Mouse (Mus musculus) right cerebral cortex, postnatal 4 days (tissue): ENCODE results near the gene Rbm17.
A peak's percentile ranks its signal among the peaks of the same experiment; 100 is the strongest.
"Not testable (repeated sequence)": the region's sequence is repeated elsewhere in the genome, so short reads cannot be mapped to it uniquely, and the experiment has no call there.

Source experiments
- DNase-seq: peaks from one replicate; pipeline ENCODE4 v3.0.0-alpha.2; 2022

Gene Rbm17

DNA sequence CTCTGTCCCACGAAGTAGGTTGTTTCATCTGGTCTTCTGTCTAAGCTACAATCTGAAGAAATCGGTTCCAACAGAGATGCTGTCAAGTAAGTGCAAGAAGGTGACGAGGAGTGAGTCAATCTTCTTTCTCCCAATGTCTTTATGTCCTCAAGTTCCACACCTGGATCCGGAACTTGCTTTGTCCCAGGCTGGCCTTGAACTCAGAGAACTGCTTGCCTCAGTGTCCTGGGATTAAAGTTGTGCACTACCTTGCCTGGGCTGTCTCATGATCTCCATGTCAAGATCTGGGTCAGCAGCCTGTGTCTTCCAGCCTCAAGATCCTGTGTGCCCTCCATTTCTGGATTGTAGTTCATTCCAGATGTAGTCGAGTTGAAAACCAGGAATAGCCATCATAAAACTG, at the start of gene Rbm17:
Gene Rbm17, minus strand, starts transcription at position 101 of the 400 bp plus-strand sequence.
- DNase-seq, result no peak

GRCm38 (mm10) chr2:11653330-11653729, 49.4 kb upstream of the Rbm17 start:
- no peak for DNase-seq

- no peak for DNase-seq
Measured at GRCm38 (mm10) chr2:11652780-11653179, 48.8 kb upstream of the Rbm17 start.

GRCm38 (mm10) chr2:11652196-11652595, 48.2 kb upstream of the Rbm17 start:
- no peak for DNase-seq

GRCm38 (mm10) chr2:11651476-11651875, 47.5 kb upstream of the Rbm17 start:
- no peak for DNase-seq

DNA sequence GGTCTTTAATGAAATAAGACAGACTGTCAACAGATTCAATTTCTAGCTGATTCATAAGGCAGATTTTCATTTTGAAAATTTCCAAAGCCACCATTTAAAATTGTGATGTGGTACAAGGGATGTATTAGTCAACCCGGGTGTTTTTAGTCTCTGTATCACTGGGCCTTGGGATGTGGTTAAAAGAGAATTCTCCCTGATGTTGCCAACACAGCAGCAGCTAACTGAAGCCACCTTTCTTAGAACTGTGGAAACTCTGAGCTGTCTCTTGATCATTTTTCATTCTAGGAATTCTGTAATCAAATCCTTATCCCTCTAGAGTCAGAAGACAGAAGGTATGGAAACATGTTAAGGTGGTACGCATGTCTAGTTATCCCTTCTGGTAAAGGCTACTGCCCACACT, 41.3 kb upstream of the Rbm17 start:
- DNase-seq, result no peak

- no peak for DNase-seq
Measured at GRCm38 (mm10) chr2:11644057-11644456, 40.1 kb upstream of the Rbm17 start.

DNA sequence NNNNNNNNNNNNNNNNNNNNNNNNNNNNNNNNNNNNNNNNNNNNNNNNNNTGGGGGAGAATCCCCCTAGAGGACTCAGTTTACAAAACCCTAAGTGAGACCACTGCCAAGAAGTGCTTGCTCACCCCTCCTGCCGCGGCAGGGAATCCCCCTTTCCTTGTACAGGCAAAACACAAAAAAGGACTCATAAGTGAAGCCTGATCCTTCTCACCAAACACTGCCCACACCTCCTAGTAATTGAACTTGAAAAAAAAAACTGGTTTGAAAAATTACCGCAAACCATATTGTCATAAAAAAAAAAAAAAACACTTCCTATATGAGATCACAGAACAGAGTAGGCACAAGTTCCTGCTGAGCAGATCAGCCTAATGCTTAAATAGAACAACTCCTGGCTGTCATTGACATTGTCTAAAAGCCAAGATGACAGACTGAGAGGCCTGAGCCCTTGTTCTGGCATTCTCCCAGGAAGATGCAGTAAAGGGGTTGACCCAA, 38.5 kb upstream of the Rbm17 start, which contains the start of gene Il2ra:
Gene Il2ra, plus strand, starts transcription at position 357 of the 491 bp plus-strand sequence.
- DNase-seq, result no peak

- DNase-seq, result no peak
Measured at GRCm38 (mm10) chr2:11637115-11637514, 33.2 kb upstream of the Rbm17 start.

DNA sequence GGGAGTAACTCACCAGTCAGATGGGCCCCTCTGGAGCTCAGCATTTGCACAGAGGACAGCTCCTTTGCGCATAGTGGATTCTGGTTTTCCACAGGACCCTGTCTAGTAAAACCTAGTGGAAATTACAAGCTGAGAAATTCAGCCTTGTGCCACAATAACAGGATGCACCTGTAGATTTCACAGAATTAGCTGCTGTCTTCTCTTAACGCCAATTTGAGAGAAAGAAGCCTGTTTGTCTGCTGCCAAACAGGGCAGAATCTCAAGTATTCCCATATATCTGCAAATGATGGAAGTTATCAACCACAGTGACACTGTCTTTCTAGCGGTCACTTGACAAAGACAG, 32.2 kb upstream of the Rbm17 start:
- no peak for DNase-seq

GRCm38 (mm10) chr2:11635471-11636137, 31.7 kb upstream of the Rbm17 start:
- DNase-seq, result no peak

DNA sequence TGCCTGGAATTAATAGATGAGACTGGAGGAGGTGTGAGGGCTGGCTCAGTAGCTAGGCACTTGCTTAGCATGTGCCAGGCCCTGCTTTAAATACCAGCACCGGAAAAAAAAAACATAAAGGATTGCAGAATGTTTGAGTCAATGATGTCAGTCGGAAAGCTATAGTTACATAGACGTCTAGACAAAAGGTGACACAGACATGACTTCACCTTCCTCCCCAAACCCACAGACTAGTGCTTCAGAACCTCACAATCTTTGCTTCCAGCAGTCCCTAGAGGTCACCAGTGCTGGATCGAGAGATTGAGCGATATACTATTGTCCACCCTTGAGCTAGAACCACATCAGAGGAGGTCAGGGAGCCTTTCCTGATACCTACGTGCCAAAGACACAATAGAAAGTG, 31.1 kb upstream of the Rbm17 start:
- DNase-seq, result no peak

DNA sequence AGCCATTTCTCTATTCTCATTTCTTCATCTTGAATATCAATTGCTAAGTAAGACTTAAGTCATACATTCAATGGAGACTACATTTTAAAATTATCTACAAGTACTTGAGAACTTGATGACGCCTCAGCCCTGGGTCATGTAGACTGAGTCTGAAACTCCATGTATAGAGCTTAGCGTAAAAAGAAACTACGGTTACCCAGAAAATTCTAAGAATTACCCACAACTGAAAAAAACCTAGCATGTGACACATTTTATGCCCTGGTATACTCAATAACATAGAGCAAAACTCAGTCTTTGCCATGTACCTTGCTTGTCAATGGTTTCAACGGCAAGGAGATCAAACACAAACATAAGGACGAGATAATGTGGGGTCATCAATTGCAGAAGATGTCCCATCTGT, 21.9 kb upstream of the Rbm17 start, which contains the start of gene Gm17490:
Gene Gm17490, minus strand, starts transcription at position 375 of the 400 bp plus-strand sequence.
- no peak for DNase-seq

DNA sequence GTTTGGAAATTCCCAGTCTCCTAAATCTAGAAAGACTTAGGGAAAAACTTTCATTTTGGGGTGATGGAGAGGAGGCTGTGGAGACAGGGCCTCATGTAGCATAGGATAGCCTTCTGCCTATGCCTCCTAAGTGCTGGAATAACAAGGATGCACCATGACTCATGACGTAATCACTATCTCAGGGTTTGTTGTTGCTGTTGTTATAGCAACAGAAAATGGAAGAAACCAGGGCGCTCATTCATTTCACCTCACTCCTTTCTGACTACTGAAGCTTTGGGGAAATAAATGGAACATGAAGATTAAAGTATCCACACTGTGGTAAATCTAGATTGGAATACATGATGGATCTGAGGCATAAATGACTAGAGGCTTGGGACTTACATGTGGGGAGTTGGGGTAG, 19.8 kb upstream of the Rbm17 start:
- DNase-seq, result no peak

DNA sequence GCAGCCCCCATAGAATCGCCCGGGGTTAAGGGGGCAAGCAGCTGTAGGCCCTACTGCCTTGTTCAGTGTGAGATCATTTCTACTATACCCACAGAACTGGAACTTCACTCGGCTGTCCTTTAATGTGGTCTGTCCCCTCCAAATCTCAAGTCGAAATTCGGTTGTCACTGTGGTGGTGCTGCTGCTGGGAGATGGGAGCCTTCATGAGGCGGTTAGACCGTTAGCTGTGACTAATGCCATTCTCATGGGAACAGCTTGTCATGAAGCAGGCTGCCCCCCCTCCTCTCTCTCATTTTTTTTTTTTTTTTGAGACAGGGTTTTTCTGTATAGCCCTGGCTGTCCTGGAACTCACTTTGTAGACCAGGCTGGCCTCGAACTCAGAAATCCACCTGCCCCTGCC, 19.2 kb upstream of the Rbm17 start:
- DNase-seq, result no peak

- no peak for DNase-seq
Measured at GRCm38 (mm10) chr2:11619598-11619997, 15.6 kb upstream of the Rbm17 start.

DNA sequence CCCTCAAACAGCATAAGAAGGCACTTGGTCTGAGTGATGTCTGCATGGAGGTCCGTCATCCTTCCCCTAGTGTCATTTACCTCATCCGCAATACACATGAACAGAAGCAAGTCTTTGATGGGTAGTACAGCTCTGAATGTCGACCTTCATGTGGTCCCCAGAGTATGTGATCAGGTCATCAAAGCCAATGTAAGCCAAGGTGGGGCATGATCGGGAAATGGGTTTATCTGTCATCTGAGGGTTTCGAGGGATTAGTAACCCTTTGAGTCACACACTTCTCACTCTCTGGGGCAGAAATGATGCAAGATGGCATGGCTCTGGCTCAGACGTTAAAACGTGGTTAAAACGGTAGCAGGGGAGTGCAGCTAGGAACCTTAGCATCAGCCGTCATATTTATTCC, 12.9 kb upstream of the Rbm17 start:
- no peak for DNase-seq

GRCm38 (mm10) chr2:11612939-11613338, 9.0 kb upstream of the Rbm17 start:
- DNase-seq, result not testable (repeated sequence)

DNA sequence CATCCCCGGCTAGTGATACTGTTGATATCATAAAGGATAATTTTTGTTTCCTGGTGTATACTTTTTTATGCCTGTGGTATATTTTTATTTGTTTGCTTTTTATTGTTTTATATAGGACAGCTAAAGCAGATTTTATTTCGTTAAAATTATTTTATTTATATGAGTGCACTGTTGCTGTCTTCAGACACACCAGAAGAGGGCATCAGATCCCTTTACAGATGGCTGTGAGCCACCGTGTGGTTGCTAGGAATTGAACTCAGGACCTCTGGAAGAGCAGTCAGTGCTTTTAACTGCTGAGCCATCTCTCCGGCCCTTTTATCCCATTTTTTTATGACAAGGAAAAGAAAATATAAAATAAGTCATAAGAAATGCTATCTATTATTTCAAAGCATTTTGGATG, 2.8 kb upstream of the Rbm17 start:
- DNase-seq, result not testable (repeated sequence)

- DNase-seq, result no peak
Measured at GRCm38 (mm10) chr2:11604911-11605310, 958 bp upstream of the Rbm17 start.

DNA sequence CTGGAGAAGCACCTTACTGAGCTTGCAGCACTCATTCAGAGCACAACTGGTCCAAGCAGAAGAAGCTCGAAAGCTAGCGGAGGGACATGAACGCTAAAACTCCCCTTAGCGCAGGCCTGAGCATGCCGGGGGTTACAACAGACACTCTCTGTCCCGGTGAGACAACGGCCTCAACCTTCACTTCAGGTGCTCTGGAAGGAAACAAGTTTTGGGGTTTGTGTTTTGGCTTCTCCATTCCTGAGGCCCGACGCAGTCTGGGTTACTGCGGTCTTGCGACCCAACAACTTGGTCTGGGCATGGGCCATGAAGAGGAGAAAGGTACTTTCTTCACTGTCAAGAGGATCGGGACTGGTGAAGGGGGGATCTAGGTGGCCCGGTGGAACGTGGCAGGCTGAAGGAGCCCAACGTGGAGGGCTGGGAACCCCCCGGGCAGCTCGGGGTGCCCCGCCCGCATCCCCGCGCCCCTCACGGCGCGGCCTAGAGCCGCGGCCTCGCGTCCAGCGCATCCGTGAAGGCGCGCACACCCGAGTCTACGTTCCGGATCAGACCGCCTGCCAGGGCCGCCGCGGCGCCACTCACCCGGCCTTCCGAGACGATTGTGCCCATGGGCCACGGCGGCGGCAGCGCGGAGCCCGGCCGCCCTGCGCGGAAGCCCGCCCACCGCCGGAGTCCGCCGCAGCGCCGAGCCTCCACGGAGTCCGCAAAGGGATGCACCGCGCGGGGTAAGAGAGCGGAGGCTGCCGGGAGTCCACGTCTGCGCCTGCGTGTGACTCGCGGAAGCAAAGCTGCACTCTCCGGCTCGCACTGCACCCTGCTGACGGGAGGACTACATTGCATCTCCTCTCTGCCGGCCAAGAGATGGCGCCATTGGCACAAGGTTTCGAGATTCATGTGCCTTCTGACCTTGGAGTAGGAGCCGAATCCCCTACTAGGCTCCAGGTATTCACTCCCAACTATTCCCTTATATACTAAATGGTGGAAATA, 1.2 kb downstream of the Rbm17 start:
- peak; percentile 96 for DNase-seq

GRCm38 (mm10) chr2:11601795-11602194, 2.2 kb downstream of the Rbm17 start:
- DNase-seq, result no peak

DNA sequence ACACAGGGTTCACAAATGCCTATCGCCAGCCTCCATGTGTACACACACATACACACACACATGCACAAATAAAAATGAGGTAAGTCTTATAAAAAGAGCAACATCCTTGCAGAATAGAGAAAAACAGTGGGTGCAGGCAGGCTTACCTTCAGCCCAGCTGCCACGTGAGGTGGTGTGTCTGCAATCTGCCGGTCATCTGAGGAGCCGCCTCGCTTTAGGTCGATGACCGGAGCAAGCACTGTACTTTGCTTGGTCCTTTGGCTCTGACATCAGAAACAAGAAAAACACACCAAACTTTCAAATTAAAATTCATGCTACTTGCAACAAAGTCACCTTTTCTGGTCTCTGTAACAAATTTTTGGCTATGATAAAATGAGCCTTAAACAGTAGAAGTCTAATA, 6.0 kb downstream of the Rbm17 start:
- no peak for DNase-seq

GRCm38 (mm10) chr2:11596690-11597089, 7.3 kb downstream of the Rbm17 start:
- no peak for DNase-seq
